Mouse (Mus musculus) kidney, postnatal 36 days (tissue): ENCODE measurements at regions not wholly inside any gene's neighbourhood (a gene's known extent, or its start where the extent isn't known, plus 50 kb on each side); places are given as distances from the start of the nearest gene placed in this dataset.
"Not testable (repeated sequence)": the region's sequence is repeated elsewhere in the genome, so short reads cannot be mapped to it uniquely, and the experiment has no call there.

Source experiments
- DNase-seq, 2 experiments: peaks; one replicate each; pipeline ENCODE4 v3.0.0; 2021 to 2022; ENCODE audit warnings: mixed read lengths in 2 of 2

GRCm38 (mm10) chr12:8070788-8071187, 93.3 kb downstream of the Apob start:
- no peak for DNase-seq

- DNase-seq, result no peak
Measured at GRCm38 (mm10) chr12:8071286-8071685, 93.8 kb downstream of the Apob start.

- no peak for DNase-seq
Measured at GRCm38 (mm10) chr12:8076010-8076540, 98.6 kb downstream of the Apob start.

GRCm38 (mm10) chr12:8077346-8077745, 99.9 kb downstream of the Apob start:
- no peak for DNase-seq

- DNase-seq, result no peak
Measured at GRCm38 (mm10) chr12:8078046-8078445, 100.6 kb downstream of the Apob start.

GRCm38 (mm10) chr12:8082688-8083661, 105.5 kb downstream of the Apob start:
- no peak for DNase-seq

GRCm38 (mm10) chr12:8087958-8088357, 110.5 kb downstream of the Apob start:
- no peak for DNase-seq

GRCm38 (mm10) chr12:8089423-8090278, 112.2 kb downstream of the Apob start:
- DNase-seq, result no peak

GRCm38 (mm10) chr12:8090279-8090626, 112.8 kb downstream of the Apob start:
- no peak for DNase-seq

GRCm38 (mm10) chr12:8093437-8093836, 114.5 kb upstream of the Ldah start:
- DNase-seq, result no peak

GRCm38 (mm10) chr12:8095946-8096345, 112.0 kb upstream of the Ldah start:
- DNase-seq, result no peak

- not testable (repeated sequence) for DNase-seq
Measured at GRCm38 (mm10) chr12:8098395-8098794, 109.5 kb upstream of the Ldah start.

GRCm38 (mm10) chr12:8099114-8099513, 108.8 kb upstream of the Ldah start:
- no peak for DNase-seq

GRCm38 (mm10) chr12:8099821-8100220, 108.1 kb upstream of the Ldah start:
- peak; percentile 21 to 79 for DNase-seq

- no peak for DNase-seq
Measured at GRCm38 (mm10) chr12:8101837-8102236, 106.1 kb upstream of the Ldah start.

GRCm38 (mm10) chr12:8103259-8103658, 104.6 kb upstream of the Ldah start:
- DNase-seq, result no peak

GRCm38 (mm10) chr12:8107137-8107536, 100.8 kb upstream of the Ldah start:
- no peak for DNase-seq

- no peak for DNase-seq
Measured at GRCm38 (mm10) chr12:8109203-8109770, 98.6 kb upstream of the Ldah start.

GRCm38 (mm10) chr12:8109876-8110275, 98.0 kb upstream of the Ldah start:
- DNase-seq, result no peak

GRCm38 (mm10) chr12:8110297-8110696, 97.6 kb upstream of the Ldah start:
- DNase-seq, result peak in 1 of 2 experiments; percentile 1

GRCm38 (mm10) chr12:8111484-8111883, 96.4 kb upstream of the Ldah start:
- no peak for DNase-seq

GRCm38 (mm10) chr12:8155566-8155965, 52.3 kb upstream of the Ldah start:
- DNase-seq, result no peak
